Mouse (Mus musculus) lung, embryonic 15.5 days (tissue): ENCODE data around the gene Ablim2. TPM values are rescaled to one million over a fixed set of nuclear protein-coding genes. Genes with fewer than 3 reads are reported as not detected.

Experiments
- ATAC-seq: fragments of 200-750 bp; cut with Nextera tagmentation; 2 replicates; pipeline ENCODE4 v1.8.0; 2017; ENCODE audit warnings: moderate number of reproducible peaks, borderline replicate concordance; ENCODE audit not compliant: low FRiP score, low TSS enrichment; ENCODE audit errors: extremely low read depth
- H3K27ac ChIP-seq: fragments of 300-500 bp; sonication (generic); 2 replicates; pipeline ENCODE4 v1.5.1; 2015; ENCODE audit warnings: moderate library complexity, mild to moderate bottlenecking, inconsistent platforms
- H3K27me3 ChIP-seq: fragments of 300-500 bp; sonication (generic); 2 replicates; pipeline ENCODE4 v1.6.1; 2015; ENCODE audit warnings: inconsistent platforms
- H3K36me3 ChIP-seq: fragments of 300-500 bp; sonication (generic); 2 replicates; pipeline ENCODE4 v1.6.1; 2015; ENCODE audit warnings: inconsistent platforms
- H3K4me1 ChIP-seq: fragments of 300-500 bp; sonication (generic); 2 replicates; pipeline ENCODE4 v1.6.1; 2015; ENCODE audit warnings: inconsistent platforms
- H3K4me2 ChIP-seq: fragments of 300-500 bp; sonication (generic); 2 replicates; pipeline ENCODE4 v1.6.1; 2015; ENCODE audit warnings: inconsistent platforms, mild to moderate bottlenecking, moderate library complexity
- H3K4me3 ChIP-seq: fragments of 300-500 bp; sonication (generic); 2 replicates; pipeline ENCODE4 v1.5.1; 2015; ENCODE audit warnings: mild to moderate bottlenecking, inconsistent platforms
- H3K9ac ChIP-seq: fragments of 300-500 bp; sonication (generic); 2 replicates; pipeline ENCODE4 v1.6.1; 2015; ENCODE audit warnings: inconsistent platforms
- H3K9me3 ChIP-seq: fragments of 300-500 bp; sonication (generic); 2 replicates; pipeline ENCODE4 v1.6.1; 2016; ENCODE audit warnings: inconsistent platforms
- WGBS: fragments of 180-500 bp; shearing (Covaris S2); methylation state at CpG from one replicate; pipeline ENCODE4 v1.1.7; 2015; 5-methylcytosine and 5-hydroxymethylcytosine counted together
- polyA plus RNA-seq: library from polyadenylated mRNA; unstranded; fragments of >200 nt; fragmentation: Nextera tagmentation; extraction: Ambion mirVana; gene quantifications from 2 replicates; pipeline ENCODE4 v1.2.1, GENCODE M21; 2015

Ablim2 gene
- polyA plus RNA-seq, 1 experiment from 2014 or later, result 0.27 TPM

GRCm38 (mm10) chr5:35739536-35740278, 18.0 kb upstream of the Ablim2 start, which contains the start of gene Sh3tc1:
Sh3tc1 (minus strand) TSS chr5:35739987.
- H3K27ac ChIP-seq, result peak within 1 kb of the TSS; percentile 87
- peak within 1 kb of the TSS; percentile 40 for H3K4me2 ChIP-seq
- no peak within 1 kb of the TSS for H3K9ac ChIP-seq
- no peak within 1 kb of the TSS for H3K4me3 ChIP-seq
- H3K36me3 ChIP-seq, result no peaks in the 10 kb centered on the region
- H3K9me3 ChIP-seq, result no peaks in the 10 kb centered on the region
- WGBS, result 19% methylated on average over 10 of the region's 10 CpGs
- H3K4me1 ChIP-seq, result peaks cover 39% of the 10 kb centered on the region
- ATAC-seq, result peak; percentile 91
- no peaks in the 10 kb centered on the region; the same call in 1 of the 2 replicates for H3K27me3 ChIP-seq

- H3K9ac ChIP-seq, result no peak overlapping the region
- no peak overlapping the region for H3K4me3 ChIP-seq
- H3K36me3 ChIP-seq, result no peaks in the 10 kb centered on the region
- WGBS, result 14% methylated on average over 10 of the region's 10 CpGs
- no peaks in the 10 kb centered on the region; the same call in 1 of the 2 replicates for H3K27me3 ChIP-seq
- no peak overlapping the region for H3K4me2 ChIP-seq
- peaks cover 39% of the 10 kb centered on the region for H3K4me1 ChIP-seq
- no peak for ATAC-seq
- H3K27ac ChIP-seq, result peak overlapping the region; percentile 87
- no peaks in the 10 kb centered on the region for H3K9me3 ChIP-seq
Measured at GRCm38 (mm10) chr5:35740716-35741115, 17.0 kb upstream of the Ablim2 start.

GRCm38 (mm10) chr5:35741225-35741820, 16.4 kb upstream of the Ablim2 start:
- H3K27ac ChIP-seq, result peak overlapping the region; percentile 87; the same call in 1 of the 2 replicates
- H3K27me3 ChIP-seq, result no peaks in the 10 kb centered on the region; the same call in 1 of the 2 replicates
- peaks cover 39% of the 10 kb centered on the region for H3K4me1 ChIP-seq
- no peak overlapping the region for H3K9ac ChIP-seq
- no peak overlapping the region for H3K4me3 ChIP-seq
- H3K36me3 ChIP-seq, result no peaks in the 10 kb centered on the region
- H3K9me3 ChIP-seq, result no peaks in the 10 kb centered on the region
- no peak for ATAC-seq
- no peak overlapping the region for H3K4me2 ChIP-seq
- WGBS, result 42% methylated on average over 13 of the region's 13 CpGs

- H3K4me2 ChIP-seq, result no peak overlapping the region
- H3K36me3 ChIP-seq, result no peaks in the 10 kb centered on the region
- H3K9me3 ChIP-seq, result no peaks in the 10 kb centered on the region
- no peak overlapping the region for H3K9ac ChIP-seq
- no peak overlapping the region for H3K27ac ChIP-seq
- ATAC-seq, result no peak
- no peak overlapping the region for H3K4me3 ChIP-seq
- peaks cover 32% of the 10 kb centered on the region for H3K4me1 ChIP-seq
- WGBS, result 68% methylated on average over 8 of the region's 8 CpGs
- no peaks in the 10 kb centered on the region; the same call in 1 of the 2 replicates for H3K27me3 ChIP-seq
Measured at GRCm38 (mm10) chr5:35743238-35743951, 14.3 kb upstream of the Ablim2 start.

- no peak overlapping the region for H3K4me2 ChIP-seq
- no peaks in the 10 kb centered on the region for H3K9me3 ChIP-seq
- H3K36me3 ChIP-seq, result no peaks in the 10 kb centered on the region
- H3K9ac ChIP-seq, result no peak overlapping the region
- no peaks in the 10 kb centered on the region; the same call in 1 of the 2 replicates for H3K27me3 ChIP-seq
- WGBS, result 73% methylated on average over 7 of the region's 7 CpGs
- no peak overlapping the region for H3K27ac ChIP-seq
- no peak for ATAC-seq
- H3K4me3 ChIP-seq, result no peak overlapping the region
- H3K4me1 ChIP-seq, result peaks cover 25% of the 10 kb centered on the region
Measured at GRCm38 (mm10) chr5:35743990-35744722, 13.5 kb upstream of the Ablim2 start.

GRCm38 (mm10) chr5:35745406-35745805, 12.3 kb upstream of the Ablim2 start:
- no peak for ATAC-seq
- Histone ChIP-seq H3K36me3 (no peaks in the 10 kb centered on the region), H3K9ac (no peak overlapping the region), H3K4me1 (peaks cover 15% of the 10 kb centered on the region; the same call in 1 of the 2 replicates), H3K27me3 (no peaks in the 10 kb centered on the region; the same call in 1 of the 2 replicates), H3K9me3 (no peaks in the 10 kb centered on the region), H3K27ac (no peak overlapping the region), H3K4me3 (no peak overlapping the region), H3K4me2 (no peak overlapping the region)
- WGBS, result 79% methylated on average over 5 of the region's 5 CpGs

- H3K9ac ChIP-seq, result no peak overlapping the region
- no peaks in the 10 kb centered on the region for H3K9me3 ChIP-seq
- no peaks in the 10 kb centered on the region for H3K4me1 ChIP-seq
- no peak overlapping the region for H3K4me2 ChIP-seq
- H3K4me3 ChIP-seq, result no peak overlapping the region
- H3K27me3 ChIP-seq, result no peaks in the 10 kb centered on the region
- no peaks in the 10 kb centered on the region for H3K36me3 ChIP-seq
- no peak for ATAC-seq
- WGBS, result 24% methylated on average over 4 of the region's 4 CpGs
- H3K27ac ChIP-seq, result no peak overlapping the region
Measured at GRCm38 (mm10) chr5:35746910-35747309, 10.8 kb upstream of the Ablim2 start.

- Histone ChIP-seq H3K36me3 (no peaks in the 10 kb centered on the region), H3K27ac (no peak overlapping the region)
- 50% methylated on average over 3 of the region's 3 CpGs for WGBS
Measured at GRCm38 (mm10) chr5:35749416-35749815, 8.3 kb upstream of the Ablim2 start.

GRCm38 (mm10) chr5:35750026-35750425, 7.7 kb upstream of the Ablim2 start:
- Histone ChIP-seq H3K9me3 (no peaks in the 10 kb centered on the region), H3K27ac (no peak overlapping the region), H3K4me2 (no peak overlapping the region), H3K36me3 (no peaks in the 10 kb centered on the region), H3K9ac (no peak overlapping the region), H3K4me1 (no peaks in the 10 kb centered on the region), H3K4me3 (no peak overlapping the region), H3K27me3 (no peaks in the 10 kb centered on the region)
- ATAC-seq, result no peak
- WGBS, result 82% methylated on average over 1 of the region's 1 CpGs

More at GRCm38 (mm10) chr5:35749416-35749815, 8.3 kb upstream of the Ablim2 start:
- Histone ChIP-seq H3K4me3 (no peak overlapping the region), H3K4me1 (no peaks in the 10 kb centered on the region), H3K9ac (no peak overlapping the region), H3K9me3 (no peaks in the 10 kb centered on the region), H3K27me3 (no peaks in the 10 kb centered on the region), H3K4me2 (no peak overlapping the region)
- ATAC-seq, result no peak

- no peak overlapping the region for H3K4me2 ChIP-seq
- no peaks in the 10 kb centered on the region for H3K9me3 ChIP-seq
- H3K4me1 ChIP-seq, result no peaks in the 10 kb centered on the region
- 64% methylated on average over 7 of the region's 7 CpGs for WGBS
- H3K27me3 ChIP-seq, result peaks cover 4% of the 10 kb centered on the region
- H3K9ac ChIP-seq, result no peak overlapping the region
- H3K4me3 ChIP-seq, result no peak overlapping the region
- no peak for ATAC-seq
- H3K36me3 ChIP-seq, result no peaks in the 10 kb centered on the region
- no peak overlapping the region for H3K27ac ChIP-seq
Measured at GRCm38 (mm10) chr5:35751016-35751415, 6.7 kb upstream of the Ablim2 start.

GRCm38 (mm10) chr5:35755131-35755733, 2.4 kb upstream of the Ablim2 start:
- no peak for ATAC-seq
- Histone ChIP-seq H3K4me3 (no peak overlapping the region), H3K36me3 (no peaks in the 10 kb centered on the region), H3K9me3 (no peaks in the 10 kb centered on the region), H3K27me3 (peaks cover 42% of the 10 kb centered on the region), H3K4me2 (no peak overlapping the region), H3K9ac (no peak overlapping the region), H3K4me1 (peaks cover 12% of the 10 kb centered on the region), H3K27ac (no peak overlapping the region)
- 23% methylated on average over 5 of the region's 5 CpGs for WGBS
